Mouse (Mus musculus) MEL (cell line): Measurements from ENCODE around the gene Glyatl3. TPM values are rescaled to one million over a fixed set of nuclear protein-coding genes. Genes with fewer than 3 reads are reported as not detected.

ENCODE experiments used
- DNase-seq: peaks from one replicate; pipeline ENCODE4 v3.0.0; 2011; ENCODE audit warnings: low read depth, low spot score
- H3K27ac ChIP-seq: 2 replicates; pipeline ENCODE4 v1.5.1; 2012; ENCODE audit warnings: low read depth, mild to moderate bottlenecking, control low read depth, low read length, moderate library complexity; ENCODE audit not compliant: control insufficient read depth
- H3K27me3 ChIP-seq, 2 experiments: fragments of 150-350 bp in 1 of 2; sonication (generic) in 1 of 2; 2 replicates each; pipeline ENCODE4 v1.6.1; 2012; ENCODE audit warnings: low read length in 2 of 2, mild to moderate bottlenecking in 2 of 2, improper control_type of control experiment in 1 of 2, moderate library complexity in 1 of 2; ENCODE audit not compliant: insufficient read depth in 2 of 2, control insufficient read depth in 1 of 2
- H3K36me3 ChIP-seq, 2 experiments: 2 replicates each; pipeline ENCODE4 v1.6.1; 2012 to 2014; ENCODE audit warnings: low read length in 2 of 2, improper control_type of control experiment in 1 of 2, inconsistent platforms in 1 of 2, mild to moderate bottlenecking in 1 of 2; ENCODE audit not compliant: insufficient read depth in 2 of 2, control insufficient read depth in 1 of 2
- H3K4me1 ChIP-seq, 2 experiments: fragments of 150-350 bp in 1 of 2; sonication (generic) in 1 of 2; 2 replicates each; pipeline ENCODE4 v1.6.1; 2012; ENCODE audit warnings: low read length in 2 of 2, improper control_type of control experiment in 1 of 2, mild to moderate bottlenecking in 1 of 2; ENCODE audit not compliant: insufficient read depth in 2 of 2, control insufficient read depth in 1 of 2
- H3K4me3 ChIP-seq, 2 experiments: fragments of 150-350 bp in 1 of 2; sonication (generic) in 1 of 2; 2 replicates each; pipeline ENCODE4 v1.5.1; 2012; ENCODE audit warnings: low read depth in 2 of 2, low read length in 2 of 2, mild to moderate bottlenecking in 2 of 2, moderate library complexity in 2 of 2, control low read depth in 1 of 2, improper control_type of control experiment in 1 of 2; ENCODE audit not compliant: control insufficient read depth in 1 of 2, insufficient read depth in 1 of 2
- H3K79me2 ChIP-seq: 2 replicates; pipeline ENCODE4 v1.6.1; 2012; ENCODE audit warnings: mild to moderate bottlenecking, low read length, moderate library complexity; ENCODE audit not compliant: control insufficient read depth, poor library complexity, insufficient read depth
- H3K9ac ChIP-seq: 2 replicates; pipeline ENCODE4 v1.6.1; 2012; ENCODE audit warnings: low read depth, mild to moderate bottlenecking, control low read depth, low read length, moderate library complexity; ENCODE audit not compliant: control insufficient read depth, poor library complexity, severe bottlenecking
- H3K9me3 ChIP-seq: fragments of 150-350 bp; sonication (generic); replicated peaks from 2 replicates; pipeline ENCODE4 v1.6.1; 2012; ENCODE audit warnings: mild to moderate bottlenecking, low read length, improper control_type of control experiment, moderate library complexity; ENCODE audit not compliant: insufficient read depth
- BHLHE40 ChIP-seq: IDR thresholded peaks from 2 replicates; pipeline ENCODE4 v1.6.1; 2012; ENCODE audit warnings: low read depth, mild to moderate bottlenecking, inconsistent platforms, low read length, improper control_type of control experiment, borderline replicate concordance
- CHD2 ChIP-seq: IDR thresholded peaks from 2 replicates; pipeline ENCODE4 v1.6.1; 2011; ENCODE audit warnings: low read length, improper control_type of control experiment
- CTCF ChIP-seq, 3 experiments: IDR thresholded peaks in 2 of 3; conservative IDR thresholded peaks in 1 of 3; 2 replicates each; pipeline ENCODE4 v1.5.1; 2011 to 2012; ENCODE audit warnings: low read length in 3 of 3, low read depth in 2 of 3, mild to moderate bottlenecking in 2 of 3, improper control_type of control experiment in 1 of 3, inconsistent platforms in 1 of 3, mixed read lengths in 1 of 3, moderate library complexity in 1 of 3; ENCODE audit not compliant: control insufficient read depth in 1 of 3, insufficient read depth in 1 of 3, poor library complexity in 1 of 3, severe bottlenecking in 1 of 3
- E2F4 ChIP-seq: IDR thresholded peaks from 2 replicates; pipeline ENCODE4 v1.6.1; 2011; ENCODE audit warnings: low read depth, low read length, improper control_type of control experiment, borderline replicate concordance
- EP300 ChIP-seq, 2 experiments: IDR thresholded peaks; 2 replicates each; pipeline ENCODE4 v1.6.1; 2011; ENCODE audit warnings: improper control_type of control experiment in 2 of 2, low read length in 2 of 2, low read depth in 1 of 2, mild to moderate bottlenecking in 1 of 2
- ETS1 ChIP-seq: IDR thresholded peaks from 2 replicates; pipeline ENCODE4 v1.6.1; 2012; ENCODE audit warnings: low read depth, mild to moderate bottlenecking, inconsistent platforms, low read length, improper control_type of control experiment, moderate library complexity
- GATA1 ChIP-seq: IDR thresholded peaks from 2 replicates; pipeline ENCODE4 v1.6.1; 2011; ENCODE audit warnings: low read depth, low read length, improper control_type of control experiment
- HCFC1 ChIP-seq: IDR thresholded peaks from 2 replicates; pipeline ENCODE4 v1.6.1; 2012; ENCODE audit warnings: low read depth, mild to moderate bottlenecking, inconsistent platforms, low read length, improper control_type of control experiment, moderate library complexity
- JUND ChIP-seq: IDR thresholded peaks from 2 replicates; pipeline ENCODE4 v1.6.1; 2011; ENCODE audit warnings: low read depth, mild to moderate bottlenecking, improper control_type of control experiment, low read length
- MAZ ChIP-seq: IDR thresholded peaks from 2 replicates; pipeline ENCODE4 v1.6.1; 2012; ENCODE audit warnings: low read depth, mild to moderate bottlenecking, inconsistent platforms, low read length, improper control_type of control experiment
- MEF2A ChIP-seq: IDR thresholded peaks from 2 replicates; pipeline ENCODE4 v1.6.1; 2014; ENCODE audit warnings: low read depth, mild to moderate bottlenecking, inconsistent platforms, low read length, improper control_type of control experiment; ENCODE audit not compliant: poor library complexity, insufficient replicate concordance, severe bottlenecking; ENCODE audit errors: extremely low read depth
- MXI1 ChIP-seq: IDR thresholded peaks from 2 replicates; pipeline ENCODE4 v1.6.1; 2011; ENCODE audit warnings: mild to moderate bottlenecking, low read depth, low read length, improper control_type of control experiment
- MYB ChIP-seq: IDR thresholded peaks from 2 replicates; pipeline ENCODE4 v1.6.1; 2011; ENCODE audit warnings: mild to moderate bottlenecking, low read depth, low read length, improper control_type of control experiment
- MYC ChIP-seq: IDR thresholded peaks from 2 replicates; pipeline ENCODE4 v1.6.1; 2011; ENCODE audit warnings: low read depth, mild to moderate bottlenecking, low read length, improper control_type of control experiment, moderate library complexity
- NELFE ChIP-seq: IDR thresholded peaks from 2 replicates; pipeline ENCODE4 v1.6.1; 2011; ENCODE audit warnings: low read depth, low read length, improper control_type of control experiment
- POLR2A ChIP-seq, 2 experiments: IDR thresholded peaks; 2 replicates each; pipeline ENCODE4 v1.6.1; 2011 to 2012; ENCODE audit warnings: low read length in 2 of 2, mild to moderate bottlenecking in 2 of 2, control low read depth in 1 of 2, improper control_type of control experiment in 1 of 2, low read depth in 1 of 2, moderate library complexity in 1 of 2; ENCODE audit not compliant: control insufficient read depth in 1 of 2, insufficient read depth in 1 of 2, poor library complexity in 1 of 2
- POLR2AphosphoS2 ChIP-seq: IDR thresholded peaks from 2 replicates; pipeline ENCODE4 v1.6.1; 2011; ENCODE audit warnings: low read length, improper control_type of control experiment
- POLR2AphosphoS5 ChIP-seq: IDR thresholded peaks from 2 replicates; pipeline ENCODE4 v1.6.1; 2012; ENCODE audit warnings: low read depth, borderline replicate concordance, mild to moderate bottlenecking, inconsistent platforms, low read length, moderate library complexity, mixed read lengths
- RAD21 ChIP-seq: IDR thresholded peaks from 2 replicates; pipeline ENCODE4 v1.6.1; 2011; ENCODE audit warnings: mild to moderate bottlenecking, low read depth, low read length, improper control_type of control experiment
- RCOR1 ChIP-seq: IDR thresholded peaks from 2 replicates; pipeline ENCODE4 v1.6.1; 2012; ENCODE audit warnings: low read depth, mild to moderate bottlenecking, inconsistent platforms, low read length, improper control_type of control experiment
- SIN3A ChIP-seq: IDR thresholded peaks from 2 replicates; pipeline ENCODE4 v1.6.1; 2012; ENCODE audit warnings: low read length, improper control_type of control experiment, inconsistent platforms
- SMC3 ChIP-seq: IDR thresholded peaks from 2 replicates; pipeline ENCODE4 v1.6.1; 2011; ENCODE audit warnings: low read depth, low read length, improper control_type of control experiment
- TBP ChIP-seq: IDR thresholded peaks from 2 replicates; pipeline ENCODE4 v1.8.0; 2011; ENCODE audit warnings: low read depth, low read length, improper control_type of control experiment
- TCF12 ChIP-seq: IDR thresholded peaks from 2 replicates; pipeline ENCODE4 v1.6.1; 2014; ENCODE audit warnings: low read depth, mild to moderate bottlenecking, inconsistent platforms, low read length, improper control_type of control experiment, moderate library complexity
- UBTF ChIP-seq: IDR thresholded peaks from 2 replicates; pipeline ENCODE4 v1.6.1; 2012; ENCODE audit warnings: low read depth, mild to moderate bottlenecking, inconsistent platforms, low read length, improper control_type of control experiment, moderate library complexity, borderline replicate concordance; ENCODE audit not compliant: insufficient read depth
- ZKSCAN1 ChIP-seq: IDR thresholded peaks from 2 replicates; pipeline ENCODE4 v1.6.1; 2012; ENCODE audit warnings: low read depth, mild to moderate bottlenecking, inconsistent platforms, low read length, improper control_type of control experiment, moderate library complexity
- ZMIZ1 ChIP-seq: IDR thresholded peaks from 2 replicates; pipeline ENCODE4 v1.6.1; 2012; ENCODE audit warnings: low read depth, mild to moderate bottlenecking, inconsistent platforms, low read length, improper control_type of control experiment, moderate library complexity
- ZNF384 ChIP-seq: IDR thresholded peaks from 2 replicates; pipeline ENCODE4 v1.6.1; 2012; ENCODE audit warnings: low read depth, mild to moderate bottlenecking, inconsistent platforms, low read length, improper control_type of control experiment
- polyA plus RNA-seq, 2 experiments: library from polyadenylated mRNA; stranded (reverse) in 1 of 2; unstranded in 1 of 2; fragments of >175 nt in 1 of 2; fragments of >200 nt in 1 of 2; gene quantifications; 2 replicates each; pipeline versions ENCODE4 v1.2.1 to v1.2.4; 2012; ENCODE audit warnings: low replicate concordance in 2 of 2, low read depth in 1 of 2; ENCODE audit not compliant: insufficient read length in 2 of 2, insufficient read depth in 1 of 2, missing spikeins in 1 of 2
- total RNA-seq: library from RNA; depleted of rRNA; stranded (reverse); fragments of 300-350 nt; gene quantifications from 2 replicates; pipeline ENCODE4 v1.2.3, GENCODE M21; 2012

Gene Glyatl3
- total and polyA plus RNA-seq, 3 experiments: 0.33 TPM; not detected in 2

GRCm38 (mm10) chr17:40903345-40903744 lies 10.8 kb downstream of the Glyatl3 start (continued):
- TF ChIP-seq ZNF384: peak; percentile 98

GRCm38 (mm10) chr17:40899783-40900363 lies 14.3 kb downstream of the Glyatl3 start:
- TF ChIP-seq TBP (no peak), POLR2AphosphoS2 (no peak), SMC3 (no peak), RAD21 (no peak), TCF12 (peak; percentile 45; the same call in 1 of the 2 replicates), EP300 (IDR thresholded peaks at IDR 0.05; ENCODE audit: low read depth in 1 of 2, low read length in 2 of 2) (peak in 1 of 2 experiments; percentile 17; a peak in 1 of 4 replicates), MXI1 (no peak), GATA1 (0 out of 2 replicates have a peak, but pooled peaks have one; percentile 22)
- no peak for DNase-seq

GRCm38 (mm10) chr17:40896863-40897262 lies 17.3 kb downstream of the Glyatl3 start:
- H3K9ac ChIP-seq: no peak overlapping the region
- no peaks in the 10 kb centered on the region for H3K4me1 ChIP-seq
- no peaks in the 10 kb centered on the region for H3K27me3 ChIP-seq
- no peak overlapping the region for H3K27ac ChIP-seq
- H3K79me2 ChIP-seq: no peaks in the 10 kb centered on the region
- H3K36me3 ChIP-seq: no peaks in the 10 kb centered on the region; a peak in 1 of 4 replicates
- peak; percentile 81 for DNase-seq
- H3K4me3 ChIP-seq: no peak overlapping the region
- H3K9me3 ChIP-seq: no peaks in the 10 kb centered on the region
- TF ChIP-seq POLR2A (IDR thresholded peaks at IDR 0.05; ENCODE audit: control insufficient read depth in 1 of 2, insufficient read depth in 1 of 2, low read depth in 1 of 2, low read length in 2 of 2, poor library complexity in 1 of 2) (no peak), MYB (no peak), MAZ (no peak), NELFE (no peak), E2F4 (no peak), EP300 (IDR thresholded peaks at IDR 0.05; ENCODE audit: low read depth in 1 of 2, low read length in 2 of 2) (no peak), HCFC1 (no peak), ZMIZ1 (no peak), ETS1 (no peak), RAD21 (peak; percentile 86), ZKSCAN1 (no peak), RCOR1 (no peak), TBP (no peak), ZNF384 (no peak), SMC3 (peak; percentile 88), TCF12 (no peak), MEF2A (no peak), JUND (no peak), SIN3A (no peak), POLR2AphosphoS2 (no peak), UBTF (no peak), MXI1 (no peak), BHLHE40 (no peak), CHD2 (no peak), GATA1 (no peak), CTCF (IDR thresholded peaks at IDR 0.05 in 2 of 3, conservative IDR thresholded peaks at IDR 0.05 in 1 of 3; ENCODE audit: control insufficient read depth in 1 of 3, insufficient read depth in 1 of 3, low read depth in 2 of 3, low read length in 3 of 3, poor library complexity in 1 of 3, severe bottlenecking in 1 of 3) (peak in 2 of 3 experiments; percentile 45 to 77; a peak in 4 of 6 replicates), POLR2AphosphoS5 (no peak), MYC (no peak)

More at GRCm38 (mm10) chr17:40899783-40900363, 14.3 kb downstream of the Glyatl3 start:
- H3K79me2 ChIP-seq: no peaks in the 10 kb centered on the region
- H3K4me3 ChIP-seq: no peak overlapping the region
- no peak overlapping the region for H3K27ac ChIP-seq
- H3K36me3 ChIP-seq: peaks cover 0 to 19% of the 10 kb centered on the region in 2 experiments; a peak in 2 of 4 replicates
- no peaks in the 10 kb centered on the region for H3K9me3 ChIP-seq
- H3K4me1 ChIP-seq: peaks cover 4 to 8% of the 10 kb centered on the region in 2 experiments
- H3K27me3 ChIP-seq: no peaks in the 10 kb centered on the region
- no peak overlapping the region for H3K9ac ChIP-seq
